Mouse (Mus musculus): ENCODE results near the gene Zbtb38. TPM values are rescaled to one million over a fixed set of nuclear protein-coding genes. Genes with fewer than 3 reads are reported as not detected.

Gene Zbtb38
- total RNA-seq, 2 experiments from 2014 or later: 15.9 to 20.1 TPM

DNA sequence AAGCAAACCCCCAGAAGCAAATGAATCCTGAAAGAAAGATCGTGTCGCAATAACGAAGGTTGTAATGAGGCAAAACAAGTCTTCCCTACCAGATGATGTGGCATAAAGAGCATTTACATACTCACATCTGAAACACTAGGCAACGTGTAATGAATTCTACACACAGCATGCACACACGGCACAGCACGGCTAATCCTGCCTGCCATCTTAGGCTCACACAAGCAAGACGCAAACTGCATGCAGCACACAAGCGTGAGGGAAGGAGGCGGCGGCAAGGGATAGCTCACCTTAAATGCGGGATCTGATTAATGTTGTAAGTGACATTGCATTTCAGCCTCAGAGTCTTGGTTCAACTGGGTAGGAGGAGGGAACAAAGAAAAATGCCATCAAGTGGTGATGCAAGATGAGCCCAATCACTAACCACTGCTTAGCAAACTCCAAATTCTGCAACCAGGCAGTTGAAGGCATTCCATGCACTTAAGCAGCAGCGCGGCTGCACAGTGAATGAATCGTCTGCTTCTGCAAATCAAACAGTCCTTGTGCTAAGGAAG lies 20.6 kb downstream of the Zbtb38 start:
- DNase-seq (ENCODE audit: low spot score in 2 of 2): no peak

DNA sequence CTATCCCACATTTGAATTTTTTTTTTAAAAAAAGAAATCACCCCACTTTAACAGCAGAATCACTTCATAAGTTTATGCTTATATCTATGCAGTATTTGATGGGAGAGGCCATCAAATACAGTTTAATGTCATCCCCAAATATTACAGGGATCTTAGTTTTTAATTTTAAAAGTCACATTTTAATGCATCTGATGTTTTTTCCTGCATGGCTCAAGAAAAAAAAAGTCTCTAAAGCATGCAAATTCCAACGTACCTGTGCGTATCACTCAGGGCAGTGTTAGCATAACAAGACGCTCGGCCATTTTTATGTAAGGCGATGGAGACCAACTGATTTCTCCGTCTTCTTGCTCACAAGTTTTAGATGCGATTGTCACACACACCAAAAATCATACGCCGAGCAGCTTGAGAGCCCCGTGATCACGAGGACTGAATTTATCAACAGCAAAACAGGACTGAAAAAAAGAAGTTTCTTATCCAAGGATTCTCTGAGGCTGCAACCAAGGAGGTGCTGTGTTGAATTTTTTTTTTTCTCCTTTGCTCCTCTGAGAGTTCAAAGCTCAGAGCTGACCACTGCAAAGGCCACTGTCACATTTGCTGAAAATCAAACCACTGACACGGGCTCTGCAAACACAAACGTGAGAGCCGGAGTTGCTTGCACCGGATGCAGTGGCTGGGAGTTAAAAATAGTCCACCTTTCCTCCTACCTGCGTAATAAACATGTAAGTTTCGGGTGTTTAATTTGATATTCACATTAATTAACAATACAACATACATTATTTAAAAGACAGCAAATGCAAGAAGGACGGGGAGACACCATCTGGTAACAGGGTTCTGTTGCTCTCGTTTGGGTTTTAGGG lies 21.4 kb downstream of the Zbtb38 start:
- no peak for DNase-seq (ENCODE audit: low spot score in 2 of 2)

DNA sequence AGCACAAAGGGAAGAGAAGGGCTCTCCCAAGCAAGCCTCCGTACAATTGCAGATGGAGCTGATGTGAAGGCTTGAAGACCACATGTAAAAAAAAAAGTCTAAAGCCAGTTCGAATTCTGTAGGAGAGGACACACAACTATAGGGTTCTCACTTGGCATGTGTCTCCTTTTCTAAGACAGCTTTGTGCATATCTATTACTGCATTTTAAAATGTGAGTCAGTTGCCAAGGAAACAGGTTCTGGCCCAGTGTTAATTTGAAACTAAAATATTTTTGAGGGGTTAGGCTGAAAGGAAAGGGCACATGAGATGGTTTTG lies 22.4 kb downstream of the Zbtb38 start:
- DNase-seq (ENCODE audit: low spot score in 2 of 2): no peak

DNA sequence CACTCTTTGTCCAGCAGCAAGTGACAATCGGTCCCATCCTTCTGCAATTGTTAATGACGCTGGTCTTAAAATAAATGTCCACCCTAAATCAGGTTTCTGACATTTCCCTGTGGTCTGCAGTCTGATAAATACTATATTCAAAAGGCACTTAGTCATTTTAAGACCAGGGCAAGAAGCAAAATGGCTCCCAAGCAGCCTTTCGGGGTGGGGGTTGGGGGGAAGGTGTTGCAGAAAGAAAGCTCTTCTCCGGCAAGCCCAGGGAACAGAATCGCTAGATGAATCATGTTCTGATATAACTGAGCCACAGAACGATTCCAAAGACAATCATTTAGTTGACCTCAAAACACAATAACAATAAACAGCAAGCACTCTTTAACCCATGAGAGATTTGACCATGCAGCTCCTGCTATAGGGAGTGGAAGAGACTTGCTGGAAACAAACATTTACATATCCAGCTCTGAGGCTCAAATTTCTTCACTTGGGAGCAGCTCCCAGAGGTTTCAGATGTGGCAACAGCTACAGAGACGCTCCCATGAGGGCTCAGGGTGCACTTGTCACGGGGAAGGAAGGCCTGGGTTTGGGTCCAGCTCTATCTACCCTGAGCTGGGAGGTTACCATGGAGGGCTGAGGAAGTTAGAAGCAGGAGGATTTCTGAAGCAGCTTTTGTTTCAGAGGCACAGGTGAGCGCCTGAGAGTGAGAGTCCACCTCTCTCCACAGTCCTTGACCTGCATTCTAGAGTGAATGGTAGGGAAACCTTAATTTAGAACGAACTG lies 22.9 kb downstream of the Zbtb38 start:
- no peak for DNase-seq (ENCODE audit: low spot score in 2 of 2)

DNA sequence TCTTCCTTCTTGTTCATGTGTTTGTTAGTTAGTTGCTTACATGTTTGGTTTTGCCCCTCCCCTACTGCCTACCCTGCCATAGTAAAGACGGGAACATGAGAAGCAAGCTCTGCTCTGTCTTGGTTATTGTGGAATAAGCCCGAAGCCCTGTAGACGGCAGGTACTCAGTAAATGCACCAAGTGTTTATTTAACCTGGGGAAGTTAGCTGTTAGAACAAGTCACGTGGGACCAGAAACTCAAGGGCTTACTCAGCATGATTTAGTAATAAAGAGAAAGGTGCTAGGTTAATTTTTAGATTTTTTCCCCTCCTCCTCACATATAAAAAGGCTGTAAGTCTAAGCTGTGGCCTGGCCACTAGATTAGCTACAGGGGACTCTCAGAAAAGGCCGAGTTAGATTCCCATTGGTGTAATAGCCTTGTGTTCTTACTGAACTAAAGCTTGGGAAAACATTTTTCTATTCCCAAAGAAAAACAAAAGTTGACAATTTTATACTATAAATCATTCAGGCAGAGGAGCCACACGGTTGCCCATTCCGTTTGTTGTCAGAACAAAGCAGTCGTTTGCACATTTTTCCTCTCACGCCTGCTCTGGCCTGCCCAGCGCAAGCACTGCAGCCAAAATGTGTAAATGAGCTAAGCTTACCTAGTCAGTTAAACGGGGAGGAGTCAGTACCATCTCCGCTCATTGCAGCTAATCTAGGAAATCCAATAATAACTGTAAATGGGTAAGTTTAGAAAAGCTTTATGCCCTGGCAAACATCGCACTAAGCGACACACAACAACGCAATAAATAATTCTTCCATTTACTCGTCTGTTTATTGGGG lies 24.1 kb downstream of the Zbtb38 start:
- no peak for DNase-seq (ENCODE audit: low spot score in 2 of 2)

DNA sequence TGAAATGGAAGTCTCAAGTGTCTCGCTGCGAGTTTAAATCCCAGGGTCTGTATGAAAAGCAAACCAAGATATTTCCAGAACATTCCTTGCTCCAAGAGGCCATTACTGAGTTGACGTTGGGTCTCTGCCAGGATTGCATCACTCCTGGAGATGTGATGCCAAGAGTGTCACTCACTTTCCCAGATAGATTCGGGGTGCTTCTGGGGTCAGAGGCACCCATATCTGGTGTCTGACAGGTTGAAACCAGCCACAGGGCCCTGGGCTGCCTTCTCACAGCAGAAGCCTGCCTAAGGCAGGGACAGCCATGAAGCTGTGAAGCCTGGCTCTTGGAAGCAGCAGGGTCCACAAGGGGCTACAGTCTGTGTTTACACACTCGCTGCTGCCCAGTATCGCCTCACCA lies 24.9 kb downstream of the Zbtb38 start:
- no peak for DNase-seq (ENCODE audit: low spot score in 2 of 2)

DNA sequence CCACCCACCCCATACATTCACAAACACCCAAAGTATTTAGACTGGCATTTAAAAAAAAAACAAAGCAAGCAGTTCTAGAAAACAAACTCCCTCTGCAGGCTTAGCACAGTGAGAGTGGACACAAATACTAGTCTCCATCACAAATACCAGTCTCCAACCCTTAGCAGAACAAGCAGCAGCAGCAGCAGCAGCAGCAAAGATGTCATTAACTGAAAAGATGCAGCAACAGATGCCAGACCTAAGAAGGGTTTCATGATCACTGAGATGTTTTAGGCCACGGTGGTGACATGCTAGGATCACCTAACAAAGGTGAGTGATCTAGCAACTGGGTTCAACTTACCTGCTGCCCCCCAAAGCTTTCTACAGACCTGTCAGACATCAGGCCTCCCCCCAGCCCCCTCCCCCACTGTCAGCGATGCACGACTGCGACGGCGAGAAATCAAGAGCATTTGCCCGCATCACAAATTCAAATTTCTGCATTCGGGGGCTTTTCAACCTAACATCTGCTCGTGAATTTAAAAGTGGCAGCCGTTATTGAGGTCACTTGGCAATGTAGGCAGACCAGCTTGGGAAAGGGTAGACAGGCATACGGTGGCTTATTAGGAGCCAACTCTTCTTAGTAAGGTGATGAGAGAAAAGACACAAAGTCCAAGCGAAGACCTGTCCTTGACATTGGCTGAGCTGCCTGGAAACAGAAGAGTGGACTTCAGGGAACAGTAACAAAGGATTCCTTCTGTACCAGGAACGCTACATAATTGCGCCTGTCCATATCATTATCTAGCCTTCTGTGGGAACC lies 26.1 kb downstream of the Zbtb38 start:
- no peak for DNase-seq (ENCODE audit: low spot score in 2 of 2)

DNA sequence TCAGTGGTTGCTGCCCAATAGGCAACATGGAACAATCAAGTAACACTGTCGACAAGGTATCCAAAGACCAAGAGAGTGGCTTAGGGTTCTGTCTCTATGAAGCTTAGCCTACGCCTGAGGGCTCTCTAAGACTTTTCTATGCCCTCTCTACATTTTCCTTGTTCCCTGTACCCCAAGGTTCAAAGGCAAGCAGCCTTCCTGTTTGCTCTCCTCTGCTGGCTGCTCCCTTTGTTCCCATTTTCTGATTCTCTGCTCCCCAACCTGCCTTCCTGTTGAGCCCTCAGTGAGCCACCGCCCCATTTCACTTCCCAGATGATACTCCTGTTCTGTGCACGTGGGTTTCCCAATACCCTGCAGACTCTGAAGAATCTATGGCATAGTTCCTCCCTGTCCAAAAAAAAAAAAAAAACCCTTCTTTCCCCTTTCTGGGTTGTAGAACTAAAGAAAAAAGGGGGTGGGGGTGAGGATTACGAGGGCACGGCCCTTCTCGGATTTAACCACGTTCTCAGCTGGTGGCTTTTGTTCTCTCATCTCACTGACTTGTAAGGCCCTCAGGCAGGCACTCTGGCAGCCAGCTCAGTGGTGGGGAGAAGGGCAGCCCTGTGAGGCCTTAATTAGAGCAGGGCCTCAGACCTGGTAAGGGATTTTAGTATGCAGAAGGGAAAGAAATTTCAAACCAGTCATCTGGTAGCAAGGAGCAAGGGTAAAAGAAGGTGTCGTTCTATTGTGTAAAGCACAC lies 26.9 kb downstream of the Zbtb38 start:
- DNase-seq (ENCODE audit: low spot score in 2 of 2): no peak

DNA sequence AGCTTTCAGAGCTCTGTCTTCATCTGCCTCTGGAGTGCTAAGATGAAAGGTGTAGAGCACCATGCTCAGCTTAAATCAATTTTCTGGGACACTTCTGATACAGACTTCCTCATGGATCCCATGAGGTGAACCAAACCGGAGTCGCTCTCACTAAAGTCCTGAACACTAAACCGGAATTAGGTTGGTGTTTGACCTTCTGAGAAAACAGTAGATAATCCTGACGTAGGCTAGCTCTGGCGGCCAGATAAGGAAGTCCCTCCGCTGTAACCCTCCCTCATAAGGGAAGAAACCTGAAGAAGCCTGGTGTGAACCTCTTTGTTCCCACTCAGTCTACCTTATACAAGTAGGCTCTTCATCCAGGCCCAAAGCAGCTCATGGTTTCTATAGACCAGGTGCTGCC lies 29.0 kb downstream of the Zbtb38 start:
- no peak for DNase-seq (ENCODE audit: low spot score in 2 of 2)

DNA sequence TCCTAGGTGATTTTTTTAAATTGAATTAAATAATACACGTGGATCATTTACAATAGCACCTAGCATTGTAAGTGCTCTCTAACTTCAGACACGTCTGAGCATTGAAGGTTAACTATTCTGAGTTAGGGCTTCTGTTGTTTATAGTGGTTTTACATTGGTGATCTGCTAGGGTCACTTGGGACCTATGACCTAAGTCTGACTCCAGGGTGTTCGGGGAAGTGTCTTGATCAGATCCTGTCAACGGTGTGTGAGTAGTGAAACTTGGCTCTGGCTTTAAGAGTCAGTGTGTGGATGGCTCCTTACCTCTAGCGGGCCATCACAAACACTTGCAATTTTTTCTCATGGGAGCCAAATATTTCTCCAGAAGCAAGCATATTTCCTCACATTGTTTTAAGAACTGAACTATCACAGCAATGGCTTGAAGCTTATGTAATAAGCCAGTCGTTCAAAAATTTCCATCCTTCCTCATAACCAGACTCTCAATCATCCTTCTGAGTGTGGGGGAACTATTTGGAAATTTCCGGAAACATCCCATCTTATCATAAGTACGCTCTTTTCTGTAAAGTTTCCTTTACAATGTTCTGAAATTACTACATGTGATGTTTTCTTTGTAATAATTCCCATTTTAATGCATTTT lies 31.4 kb downstream of the Zbtb38 start:
- DNase-seq (ENCODE audit: low spot score in 2 of 2): no peak

DNA sequence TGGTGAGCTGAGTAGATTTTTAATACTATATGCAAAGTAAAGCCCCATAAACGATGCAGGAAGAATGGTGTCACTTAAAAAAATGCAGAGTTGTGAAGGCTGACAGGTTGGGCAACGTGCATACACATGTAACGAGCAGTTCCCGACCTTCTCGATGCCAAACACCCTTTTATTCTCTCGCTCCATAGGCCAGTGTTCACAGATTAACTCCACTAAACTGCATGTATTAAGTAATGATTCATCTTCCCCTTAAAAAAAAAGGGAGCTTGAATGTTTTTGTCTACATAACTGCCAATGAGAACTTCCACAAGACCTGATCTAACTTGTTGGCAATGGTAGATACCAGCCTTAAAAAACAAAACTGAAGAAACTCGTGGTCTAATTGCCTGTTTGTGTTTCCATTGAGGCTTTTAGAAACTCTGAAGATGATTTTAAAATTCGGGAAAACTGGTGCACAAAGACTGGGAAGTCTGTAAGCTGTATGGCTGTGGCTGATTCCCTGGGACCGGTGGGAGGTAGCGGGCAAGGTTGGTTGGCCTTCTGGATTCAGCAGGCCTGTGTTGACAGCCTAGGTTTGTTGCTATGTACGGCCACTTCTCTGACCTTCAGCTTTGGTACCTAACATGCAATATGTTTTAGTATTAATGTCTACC lies 32.0 kb downstream of the Zbtb38 start:
- DNase-seq (ENCODE audit: low spot score in 2 of 2): no peak

GRCm38 (mm10) chr9:96719408-96720158 lies 33.0 kb downstream of the Zbtb38 start:
- peak; percentile 56 to 78 for DNase-seq (ENCODE audit: low spot score in 2 of 2)

- DNase-seq (ENCODE audit: low spot score in 2 of 2): no peak
Measured at GRCm38 (mm10) chr9:96718888-96719287, 33.7 kb downstream of the Zbtb38 start.

DNA sequence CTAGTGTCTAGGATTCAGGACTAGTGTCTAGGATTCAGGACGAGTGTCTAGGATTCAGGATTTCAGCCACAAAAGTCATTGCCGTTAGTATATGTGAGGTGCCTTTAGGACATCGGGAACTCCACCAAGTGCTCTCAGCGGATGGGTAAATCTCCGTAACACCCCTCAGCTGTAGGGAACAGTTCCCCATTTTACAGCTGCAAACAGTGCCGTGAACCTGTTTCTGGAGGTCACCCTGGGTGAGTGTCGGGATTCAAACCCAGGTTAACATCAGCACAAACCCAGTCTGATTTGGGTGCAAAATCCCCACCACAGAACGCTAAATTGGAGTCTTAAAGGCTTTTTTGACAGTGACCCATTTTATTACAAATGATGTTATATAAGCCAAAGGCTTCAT lies 34.2 kb downstream of the Zbtb38 start:
- no peak for DNase-seq (ENCODE audit: low spot score in 2 of 2)

- no peak for DNase-seq (ENCODE audit: low spot score in 2 of 2)
Measured at GRCm38 (mm10) chr9:96717698-96718401, 34.8 kb downstream of the Zbtb38 start.

DNA sequence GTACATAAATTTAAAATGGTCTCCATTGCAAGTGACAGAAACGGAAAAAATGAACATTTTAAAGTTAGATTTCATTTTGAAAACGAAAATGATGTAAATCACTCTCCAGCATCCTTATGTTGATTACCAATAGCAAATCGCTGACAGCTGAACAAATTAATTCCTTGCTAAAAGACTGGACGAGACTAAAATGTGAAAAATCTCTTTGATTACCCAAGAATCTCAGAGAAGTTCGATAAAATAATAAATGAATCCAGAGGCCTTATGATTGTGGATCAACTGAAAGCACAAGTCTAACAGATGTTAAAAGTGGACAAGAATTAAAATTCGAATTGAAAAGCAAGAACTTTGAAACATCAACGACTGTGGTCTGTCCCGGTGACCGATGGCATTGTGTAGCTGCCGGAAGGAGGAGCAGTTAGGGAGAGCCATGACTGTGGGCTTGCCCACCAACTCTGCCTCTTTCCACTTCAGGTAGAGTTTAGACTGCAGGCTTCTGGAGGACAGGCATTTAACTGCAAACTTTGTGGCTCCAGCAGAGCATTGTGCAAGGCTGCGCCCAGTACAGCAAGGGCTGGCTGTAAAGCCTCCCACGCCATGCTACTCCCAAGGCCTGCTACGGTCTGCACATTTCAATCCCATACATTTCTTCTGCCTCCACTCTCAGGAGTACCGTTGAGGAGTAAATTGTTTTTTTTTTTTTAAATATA lies 35.7 kb downstream of the Zbtb38 start:
- no peak for DNase-seq (ENCODE audit: low spot score in 2 of 2)

GRCm38 (mm10) chr9:96716136-96716535 lies 36.5 kb downstream of the Zbtb38 start:
- DNase-seq (ENCODE audit: low spot score in 2 of 2): no peak

Data from gastrocnemius, postnatal 4 days (tissue).